In genomic region chr10:79953946-79954345, GRCm38 (mm10) we compare ENCODE assay signal across 10 mouse cellular contexts. TPM values are rescaled to one million over a fixed set of nuclear protein-coding genes. Genes with fewer than 3 reads are reported as not detected.
DNase-seq lines count a peak whose midpoint lies in the region; ATAC-seq lines count a peak whose summit lies in the region.
"Had no signal": no experiment of that assay in that cellular context is flagged by ENCODE, and none has a peak within 500 bp of the region (broad histone marks: within the 10 kb centered on the region; RNA-seq: fewer than 3 reads in every experiment).

No protein-coding gene starts in this region.

- no peak overlapping the region for H3K9ac ChIP-seq in forebrain, embryonic 15.5 days (replicated peaks)

- peaks cover 20% of the 10 kb centered on the region for H3K4me1 ChIP-seq in forebrain, embryonic 10.5 days
- H3K4me1 ChIP-seq in forebrain, embryonic 15.5 days: no peaks in the 10 kb centered on the region

- H3K27ac ChIP-seq in forebrain, embryonic 10.5 days: no peak overlapping the region
- no peak overlapping the region for H3K27ac ChIP-seq in forebrain, embryonic 15.5 days (replicated peaks)
- H3K27ac ChIP-seq: liver, embryonic 13.5 days had no signal

- H3K4me2 ChIP-seq in forebrain, embryonic 15.5 days (replicated peaks): no peak overlapping the region
- H3K4me2 ChIP-seq: liver, embryonic 13.5 days had no signal

- DNase-seq in forebrain, embryonic 10.5 days (ENCODE audit: extremely low spot score, low spot score): no peak
- peak; percentile 44 for DNase-seq in retina, embryonic 14.5 days (ENCODE audit: low spot score)
- no peak for DNase-seq in retina, postnatal 1 day
- peak; percentile 70 for DNase-seq in kidney, postnatal 4 days
- peak; percentile 61 for DNase-seq in thymus, postnatal 25 days
- no peak for DNase-seq in left cerebral cortex, adult 11 months (ENCODE audit: low spot score)
- no peak for DNase-seq in frontal cortex, postnatal 14 days (ENCODE audit: low spot score in 2 of 2)
- DNase-seq: liver, embryonic 13.5 days had no signal

- peaks cover 19% of the 10 kb centered on the region for H3K27me3 ChIP-seq in forebrain, embryonic 10.5 days (ENCODE audit: poor library complexity, severe bottlenecking)
- no peaks in the 10 kb centered on the region for H3K27me3 ChIP-seq in forebrain, embryonic 15.5 days
- H3K27me3 ChIP-seq: liver, embryonic 13.5 days; Patski had no signal

- no peaks in the 10 kb centered on the region for H3K9me3 ChIP-seq in forebrain, embryonic 10.5 days
- no peaks in the 10 kb centered on the region for H3K9me3 ChIP-seq in forebrain, embryonic 15.5 days
- H3K9me3 ChIP-seq: liver, embryonic 13.5 days had no signal

- peaks cover 42% of the 10 kb centered on the region for H3K36me3 ChIP-seq in forebrain, embryonic 10.5 days (replicated peaks)
- peaks cover 16% of the 10 kb centered on the region; the same call in 1 of the 2 replicates for H3K36me3 ChIP-seq in forebrain, embryonic 15.5 days

- 91% methylated on average over 6 of the region's 6 CpGs for WGBS in forebrain, embryonic 10.5 days
- WGBS in forebrain, embryonic 15.5 days: 78% methylated on average over 6 of the region's 6 CpGs

- 0 out of 2 replicates have a peak overlapping the region, but pooled peaks have one; percentile 7 for H3K4me3 ChIP-seq in forebrain, embryonic 10.5 days
- H3K4me3 ChIP-seq in forebrain, embryonic 15.5 days: no peak overlapping the region
- H3K4me3 ChIP-seq: liver, embryonic 13.5 days had no signal

- ATAC-seq in forebrain, embryonic 15.5 days (replicated peaks): no peak
- ATAC-seq: Patski had no signal

RNA-seq across cellular contexts. Expression of gene Wdr18, which starts 6.0 kb away (rescaled TPM):
- 165 and 167 TPM in 2 replicates for polyA plus RNA-seq in forebrain, embryonic 10.5 days (2016; fragmentation: Nextera tagmentation; extraction: Ambion mirVana)
- 89.2 and 94.3 TPM in 2 replicates for polyA plus RNA-seq in forebrain, embryonic 15.5 days (2015; fragmentation: Nextera tagmentation; extraction: Ambion mirVana)

RNA-seq across cellular contexts. Expression of gene Grin3b, which starts 16.6 kb away (rescaled TPM):
- polyA plus RNA-seq in forebrain, embryonic 10.5 days (2016; fragmentation: Nextera tagmentation; extraction: Ambion mirVana): 0.20 and 0.31 TPM in 2 replicates
- polyA plus RNA-seq in forebrain, embryonic 15.5 days (2015; fragmentation: Nextera tagmentation; extraction: Ambion mirVana): 0.50 and 0.63 TPM in 2 replicates

RNA-seq across cellular contexts. Expression of gene Arid3a, which starts 27.1 kb away (rescaled TPM):
- 12.5 and 13.0 TPM in 2 replicates for polyA plus RNA-seq in forebrain, embryonic 10.5 days (2016; fragmentation: Nextera tagmentation; extraction: Ambion mirVana)
- polyA plus RNA-seq in forebrain, embryonic 15.5 days (2015; fragmentation: Nextera tagmentation; extraction: Ambion mirVana): 2.7 and 3.1 TPM in 2 replicates

RNA-seq across cellular contexts. Expression of gene Tmem259, which starts 30.2 kb away (rescaled TPM):
- 8.4 and 9.6 TPM in 2 replicates for polyA plus RNA-seq in forebrain, embryonic 10.5 days (2016; fragmentation: Nextera tagmentation; extraction: Ambion mirVana)
- 21.7 and 23.1 TPM in 2 replicates for polyA plus RNA-seq in forebrain, embryonic 15.5 days (2015; fragmentation: Nextera tagmentation; extraction: Ambion mirVana)

RNA-seq across cellular contexts. Expression of gene R3hdm4, which starts 32.9 kb away (rescaled TPM):
- 112 and 116 TPM in 2 replicates for polyA plus RNA-seq in forebrain, embryonic 10.5 days (2016; fragmentation: Nextera tagmentation; extraction: Ambion mirVana)
- polyA plus RNA-seq in forebrain, embryonic 15.5 days (2015; fragmentation: Nextera tagmentation; extraction: Ambion mirVana): 272 and 277 TPM in 2 replicates

Comparison
In these comparisons a context has a peak if more than half of its experiments do, and no peak if none do; other contexts are left out.
1. DNase-seq: peak in retina, embryonic 14.5 days (single experiment), kidney, postnatal 4 days (2 of 2) and thymus, postnatal 25 days (single experiment); none in forebrain, embryonic 10.5 days (single experiment), retina, postnatal 1 day (single experiment), left cerebral cortex, adult 11 months (single experiment) and frontal cortex, postnatal 14 days (0 of 2).